Mouse (Mus musculus): ENCODE measurements around the gene Rtn3. TPM values are rescaled to one million over a fixed set of nuclear protein-coding genes. Genes with fewer than 3 reads are reported as not detected.

Rtn3 gene
- polyA plus RNA-seq, 1 experiment from 2014 or later = 127 TPM

DNA sequence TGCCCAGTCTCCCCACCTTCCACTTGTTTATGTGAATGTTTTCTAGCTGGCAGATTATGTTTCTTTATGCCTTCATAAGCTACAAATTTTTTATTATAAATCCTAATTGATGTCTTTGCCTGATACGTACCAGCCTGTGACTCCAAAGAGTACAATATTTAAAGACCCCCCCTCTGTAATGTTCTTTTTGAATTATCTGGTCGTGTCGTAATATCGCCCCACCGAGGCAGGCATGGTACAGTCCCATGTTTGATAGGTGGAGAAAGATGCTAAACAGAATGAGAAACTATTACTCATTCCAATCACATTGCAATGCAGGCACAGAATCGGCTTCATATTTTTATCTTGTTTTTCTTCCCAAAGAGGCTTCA, 416 bp upstream of the Rtn3 start:
- H3K9ac ChIP-seq = peak overlapping the region; percentile 94
- ATAC-seq (replicated peaks; ENCODE audit: insufficient number of reproducible peaks, insufficient read depth, low FRiP score, low read depth) = 0 out of 2 replicates have a peak, but pooled peaks have one; percentile 18

GRCm38 (mm10) chr19:7482266-7482598, 849 bp downstream of the Rtn3 start:
- ATAC-seq (replicated peaks; ENCODE audit: insufficient number of reproducible peaks, insufficient read depth, low FRiP score, low read depth) = no peak
- Histone ChIP-seq H3K27me3 (no peaks in the 10 kb centered on the region), H3K4me2 (peak overlapping the region; percentile 66), H3K36me3 (no peaks in the 10 kb centered on the region), H3K4me1 (replicated peaks) (peaks cover 22% of the 10 kb centered on the region), H3K9ac (peak overlapping the region; percentile 94), H3K9me3 (replicated peaks) (no peaks in the 10 kb centered on the region), H3K4me3 (peak overlapping the region; percentile 85), H3K27ac (peak overlapping the region; percentile 98)
- WGBS = under 1% methylated on average over 7 of the region's 7 CpGs

More for the DNA sequence above, 416 bp upstream of the Rtn3 start:
- H3K4me2 ChIP-seq = peak overlapping the region; percentile 66
- peak overlapping the region; percentile 85 for H3K4me3 ChIP-seq
- H3K27ac ChIP-seq = peak overlapping the region; percentile 98
- peaks cover 22% of the 10 kb centered on the region for H3K4me1 ChIP-seq (replicated peaks)
- under 1% methylated on average over 6 of the region's 6 CpGs for WGBS
- no peaks in the 10 kb centered on the region for H3K9me3 ChIP-seq (replicated peaks)
- H3K27me3 ChIP-seq = no peaks in the 10 kb centered on the region
- no peaks in the 10 kb centered on the region for H3K36me3 ChIP-seq

DNA sequence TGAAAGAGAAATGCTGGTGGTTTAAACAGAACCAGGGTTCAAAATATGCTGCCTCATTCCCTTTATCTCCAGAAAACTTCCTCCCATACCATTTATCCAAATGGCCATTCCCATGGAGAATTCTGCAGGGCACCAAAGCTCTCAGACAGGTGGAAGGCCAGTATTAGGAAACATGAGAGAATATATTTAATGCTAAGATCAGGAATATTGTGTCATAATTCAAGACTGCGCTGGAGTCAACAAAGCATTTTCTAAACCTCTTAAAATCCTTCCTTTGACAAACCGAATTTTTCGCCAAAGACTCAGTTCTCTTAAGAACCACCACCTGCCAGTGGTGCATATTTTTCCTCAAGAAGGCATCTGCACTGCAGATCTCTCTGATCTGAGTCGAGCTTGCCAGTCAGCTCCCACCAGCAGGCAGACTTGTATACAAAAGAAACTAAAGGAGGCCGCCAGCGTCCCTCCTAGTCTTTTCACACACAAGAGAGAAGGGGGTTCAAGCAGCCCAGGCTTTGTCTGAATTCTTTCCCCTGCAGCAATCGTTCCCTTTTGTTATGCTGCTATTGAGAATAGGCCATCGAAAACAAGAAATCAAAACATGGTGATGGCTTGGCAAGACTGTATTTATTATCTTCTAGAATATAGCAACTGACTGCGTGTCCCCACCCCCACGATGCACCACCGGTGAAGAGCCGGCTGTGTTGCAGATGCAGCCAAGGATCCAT, 1.4 kb downstream of the Rtn3 start:
- Histone ChIP-seq H3K9ac (peak overlapping the region; percentile 94), H3K4me2 (peak overlapping the region; percentile 66), H3K27ac (peak overlapping the region; percentile 98), H3K27me3 (no peaks in the 10 kb centered on the region), H3K4me3 (peak overlapping the region; percentile 85), H3K9me3 (replicated peaks) (no peaks in the 10 kb centered on the region), H3K4me1 (replicated peaks) (peaks cover 22% of the 10 kb centered on the region), H3K36me3 (no peaks in the 10 kb centered on the region)
- ATAC-seq (replicated peaks; ENCODE audit: insufficient number of reproducible peaks, insufficient read depth, low FRiP score, low read depth) = no peak
- 8% methylated on average over 12 of the region's 12 CpGs for WGBS

- WGBS = 94% methylated on average over 3 of the region's 3 CpGs
- H3K9me3 ChIP-seq (replicated peaks) = no peaks in the 10 kb centered on the region
- no peak for ATAC-seq (replicated peaks; ENCODE audit: insufficient number of reproducible peaks, insufficient read depth, low FRiP score, low read depth)
- H3K27me3 ChIP-seq = no peaks in the 10 kb centered on the region
- H3K4me3 ChIP-seq = no peak overlapping the region
- H3K9ac ChIP-seq = no peak overlapping the region
- H3K27ac ChIP-seq = no peak overlapping the region
- no peaks in the 10 kb centered on the region for H3K36me3 ChIP-seq
- peaks cover 22% of the 10 kb centered on the region for H3K4me1 ChIP-seq (replicated peaks)
- no peak overlapping the region for H3K4me2 ChIP-seq
These were observed 3.3 kb downstream of the Rtn3 start for GRCm38 (mm10) chr19:7479751-7480248.

GRCm38 (mm10) chr19:7470643-7471042, 12.4 kb downstream of the Rtn3 start:
- Histone ChIP-seq H3K4me3 (no peak overlapping the region), H3K27me3 (no peaks in the 10 kb centered on the region), H3K4me1 (replicated peaks) (peaks cover 4% of the 10 kb centered on the region; the same call in 1 of the 2 replicates), H3K36me3 (peaks cover 16% of the 10 kb centered on the region), H3K27ac (0 out of 2 replicates have a peak overlapping the region, but pooled peaks have one; percentile 9), H3K9me3 (replicated peaks) (no peaks in the 10 kb centered on the region), H3K9ac (no peak overlapping the region), H3K4me2 (no peak overlapping the region)
- ATAC-seq (replicated peaks; ENCODE audit: insufficient number of reproducible peaks, insufficient read depth, low FRiP score, low read depth) = no peak
- 84% methylated on average over 2 of the region's 2 CpGs for WGBS

DNA sequence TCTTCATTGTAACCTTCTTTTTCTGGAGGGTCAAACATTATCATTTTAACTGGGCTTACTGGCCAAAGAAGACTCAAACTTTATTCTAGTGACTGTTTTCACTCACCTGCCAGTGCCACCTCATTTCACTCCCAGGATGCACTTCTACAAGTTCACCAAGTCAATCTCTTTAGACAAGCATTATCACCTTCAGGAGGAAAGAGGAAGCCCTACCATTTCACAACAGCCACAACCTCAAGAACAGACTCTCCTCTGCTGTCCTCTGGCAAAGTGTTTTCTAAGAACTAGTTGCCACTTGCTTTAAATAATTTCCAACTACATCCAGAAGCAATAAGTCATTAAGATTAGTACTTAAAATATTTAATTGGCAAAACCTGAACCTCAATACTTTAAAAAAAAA, 15.2 kb downstream of the Rtn3 start:
- H3K36me3 ChIP-seq = peaks cover 11% of the 10 kb centered on the region

GRCm38 (mm10) chr19:7459370-7459769, 23.7 kb downstream of the Rtn3 start:
- Histone ChIP-seq H3K27me3 (no peaks in the 10 kb centered on the region), H3K4me2 (no peak overlapping the region), H3K36me3 (no peaks in the 10 kb centered on the region; the same call in 1 of the 2 replicates), H3K27ac (no peak overlapping the region), H3K4me3 (no peak overlapping the region), H3K4me1 (replicated peaks) (no peaks in the 10 kb centered on the region), H3K9ac (no peak overlapping the region), H3K9me3 (replicated peaks) (no peaks in the 10 kb centered on the region)
- ATAC-seq (replicated peaks; ENCODE audit: insufficient number of reproducible peaks, insufficient read depth, low FRiP score, low read depth) = no peak
- 86% methylated on average over 2 of the region's 2 CpGs for WGBS

More for the DNA sequence above, 15.2 kb downstream of the Rtn3 start:
- Histone ChIP-seq H3K4me1 (replicated peaks) (peaks cover 4% of the 10 kb centered on the region; the same call in 1 of the 2 replicates), H3K4me2 (no peak overlapping the region), H3K4me3 (no peak overlapping the region), H3K27ac (no peak overlapping the region), H3K9ac (no peak overlapping the region), H3K27me3 (no peaks in the 10 kb centered on the region), H3K9me3 (replicated peaks) (no peaks in the 10 kb centered on the region)
- ATAC-seq (replicated peaks; ENCODE audit: insufficient number of reproducible peaks, insufficient read depth, low FRiP score, low read depth) = no peak

DNA sequence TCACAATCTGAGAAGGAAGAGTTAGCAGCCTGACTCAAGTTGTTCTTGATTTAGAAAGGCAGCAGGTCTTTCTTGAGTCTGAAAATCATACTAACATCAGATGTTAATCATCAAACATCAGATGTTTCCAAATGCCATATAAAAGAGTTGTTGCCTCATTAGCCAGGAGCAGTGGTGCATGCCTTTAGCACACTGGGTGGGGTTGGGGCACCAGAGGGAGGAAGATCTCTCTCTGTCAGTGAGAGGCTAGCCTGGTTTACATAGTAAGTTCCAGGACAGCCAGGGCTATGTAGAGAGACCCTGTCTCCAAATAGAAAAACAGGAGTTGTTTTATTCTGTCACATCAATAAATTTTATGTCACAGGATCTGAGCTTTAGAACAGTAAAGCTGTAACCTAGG, 24.2 kb downstream of the Rtn3 start:
- no peak for ATAC-seq (replicated peaks; ENCODE audit: insufficient number of reproducible peaks, insufficient read depth, low FRiP score, low read depth)
- H3K9ac ChIP-seq = no peak overlapping the region

GRCm38 (mm10) chr19:7456803-7457202, 26.3 kb downstream of the Rtn3 start:
- Histone ChIP-seq H3K27me3 (no peaks in the 10 kb centered on the region), H3K4me1 (replicated peaks) (no peaks in the 10 kb centered on the region), H3K27ac (no peak overlapping the region), H3K9me3 (replicated peaks) (no peaks in the 10 kb centered on the region), H3K36me3 (no peaks in the 10 kb centered on the region), H3K4me2 (no peak overlapping the region), H3K4me3 (no peak overlapping the region), H3K9ac (no peak overlapping the region)
- 53% methylated on average over 2 of the region's 2 CpGs for WGBS
- ATAC-seq (replicated peaks; ENCODE audit: insufficient number of reproducible peaks, insufficient read depth, low FRiP score, low read depth) = no peak

More for the DNA sequence above, 24.2 kb downstream of the Rtn3 start:
- Histone ChIP-seq H3K4me1 (replicated peaks) (no peaks in the 10 kb centered on the region), H3K27ac (no peak overlapping the region), H3K27me3 (no peaks in the 10 kb centered on the region), H3K9me3 (replicated peaks) (no peaks in the 10 kb centered on the region), H3K36me3 (no peaks in the 10 kb centered on the region; the same call in 1 of the 2 replicates), H3K4me2 (no peak overlapping the region), H3K4me3 (no peak overlapping the region)

DNA sequence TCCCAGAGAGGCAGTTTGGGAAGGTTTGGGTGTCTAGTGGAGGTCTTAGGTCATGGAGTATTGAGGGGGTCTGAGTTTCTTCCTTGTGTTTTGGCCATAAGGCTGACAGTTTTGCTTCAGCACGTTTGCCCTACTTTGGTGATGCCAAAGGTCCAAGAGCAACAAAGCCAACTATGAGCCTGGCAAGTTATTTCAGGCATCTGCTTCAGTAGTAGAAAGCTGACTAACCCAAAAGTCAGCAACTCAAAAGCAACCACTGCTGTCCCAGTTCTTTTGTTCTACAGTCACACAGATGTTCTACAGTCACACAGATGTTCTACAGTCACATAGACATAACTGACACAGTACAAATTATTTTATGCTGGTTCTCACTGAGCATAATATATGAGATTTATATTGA, 37.5 kb downstream of the Rtn3 start:
- no peak overlapping the region for H3K9ac ChIP-seq
- no peak for ATAC-seq (replicated peaks; ENCODE audit: insufficient number of reproducible peaks, insufficient read depth, low FRiP score, low read depth)
- 74% methylated on average over 1 of the region's 1 CpGs for WGBS
- no peak overlapping the region for H3K4me3 ChIP-seq
- H3K27me3 ChIP-seq = no peaks in the 10 kb centered on the region
- H3K9me3 ChIP-seq (replicated peaks) = no peaks in the 10 kb centered on the region
- peaks cover 7% of the 10 kb centered on the region; the same call in 1 of the 2 replicates for H3K36me3 ChIP-seq
- no peak overlapping the region for H3K27ac ChIP-seq
- no peaks in the 10 kb centered on the region; the same call in 1 of the 2 replicates for H3K4me1 ChIP-seq (replicated peaks)
- H3K4me2 ChIP-seq = no peak overlapping the region

DNA sequence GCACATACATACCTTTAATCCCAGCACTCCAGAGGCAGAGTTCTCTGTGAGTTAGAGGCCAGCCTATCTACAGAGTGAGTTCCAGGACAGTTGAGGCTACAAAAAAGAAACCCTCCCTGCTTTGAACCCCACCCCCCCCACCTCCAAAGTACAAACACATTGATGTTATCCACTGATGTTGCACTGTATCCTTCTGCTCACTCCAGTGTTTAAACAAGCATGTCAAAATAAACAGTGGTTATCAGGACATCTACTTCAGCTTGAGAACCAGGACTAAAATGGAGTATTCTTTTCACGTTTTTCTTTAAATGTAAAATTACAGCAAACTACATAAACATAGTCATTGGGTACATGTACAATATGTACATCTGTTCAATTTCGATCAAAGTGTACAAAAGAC, 38.0 kb downstream of the Rtn3 start:
- ATAC-seq (replicated peaks; ENCODE audit: insufficient number of reproducible peaks, insufficient read depth, low FRiP score, low read depth) = no peak
- H3K9me3 ChIP-seq (replicated peaks) = no peaks in the 10 kb centered on the region
- H3K4me3 ChIP-seq = no peak overlapping the region
- peaks cover 7% of the 10 kb centered on the region; the same call in 1 of the 2 replicates for H3K36me3 ChIP-seq
- no peak overlapping the region for H3K27ac ChIP-seq
- WGBS = 83% methylated on average over 2 of the region's 2 CpGs
- no peak overlapping the region for H3K4me2 ChIP-seq
- no peaks in the 10 kb centered on the region; the same call in 1 of the 2 replicates for H3K4me1 ChIP-seq (replicated peaks)
- no peaks in the 10 kb centered on the region for H3K27me3 ChIP-seq
- no peak overlapping the region for H3K9ac ChIP-seq

- 52% methylated on average over 14 of the region's 14 CpGs for WGBS
- no peaks in the 10 kb centered on the region for H3K9me3 ChIP-seq (replicated peaks)
- H3K4me1 ChIP-seq (replicated peaks) = peaks cover 2% of the 10 kb centered on the region
- no peak overlapping the region for H3K27ac ChIP-seq
- H3K9ac ChIP-seq = no peak overlapping the region
- peaks cover 7% of the 10 kb centered on the region; the same call in 1 of the 2 replicates for H3K36me3 ChIP-seq
- no peak overlapping the region for H3K4me2 ChIP-seq
- ATAC-seq (replicated peaks; ENCODE audit: insufficient number of reproducible peaks, insufficient read depth, low FRiP score, low read depth) = no peak
- H3K27me3 ChIP-seq = no peaks in the 10 kb centered on the region
- H3K4me3 ChIP-seq = no peak overlapping the region
These were observed 41.6 kb downstream of the Rtn3 start for GRCm38 (mm10) chr19:7441493-7441892.
